Mouse (Mus musculus) ES-E14 (cell line): Measurements from ENCODE around the gene Midn. TPM values are rescaled to one million over a fixed set of nuclear protein-coding genes. Genes with fewer than 3 reads are reported as not detected.
A peak's percentile ranks its signal among the peaks of the same experiment; 100 is the strongest.

Experiments used
- DNase-seq: peaks from one replicate; pipeline ENCODE4 v3.0.0-alpha.2; 2013; ENCODE audit warnings: low read depth, low spot score
- H3K27ac ChIP-seq: 2 replicates; pipeline ENCODE4 v1.5.1; 2012; ENCODE audit warnings: low read depth, mild to moderate bottlenecking, low read length, moderate library complexity, mixed read lengths; ENCODE audit not compliant: poor library complexity, insufficient read depth, severe bottlenecking
- H3K36me3 ChIP-seq: 2 replicates; pipeline ENCODE4 v1.6.1; 2012; ENCODE audit warnings: mild to moderate bottlenecking, low read length, moderate library complexity, mixed read lengths; ENCODE audit not compliant: control insufficient read depth, poor library complexity, insufficient read depth, severe bottlenecking
- H3K4me1 ChIP-seq, 2 experiments: fragments of 150-350 bp in 1 of 2; sonication (generic) in 1 of 2; 2 replicates each; pipeline ENCODE4 v1.6.1; 2012; ENCODE audit warnings: low read length in 2 of 2, mild to moderate bottlenecking in 1 of 2, mixed read lengths in 1 of 2; ENCODE audit not compliant: control insufficient read depth in 2 of 2, insufficient read depth in 2 of 2, poor library complexity in 1 of 2
- H3K4me3 ChIP-seq, 2 experiments: fragments of 150-350 bp in 1 of 2; sonication (generic) in 1 of 2; 2 replicates each; pipeline ENCODE4 v1.5.1; 2012; ENCODE audit warnings: low read length in 2 of 2, low read depth in 1 of 2, mild to moderate bottlenecking in 1 of 2, mixed read lengths in 1 of 2; ENCODE audit not compliant: insufficient read depth in 1 of 2, poor library complexity in 1 of 2, severe bottlenecking in 1 of 2
- H3K9ac ChIP-seq: 2 replicates; pipeline ENCODE4 v1.6.1; 2012; ENCODE audit warnings: low read depth, mild to moderate bottlenecking, low read length, mixed read lengths; ENCODE audit not compliant: poor library complexity, insufficient read depth, severe bottlenecking
- H3K9me3 ChIP-seq: fragments of 150-350 bp; sonication (generic); 2 replicates; pipeline ENCODE4 v1.6.1; 2012; ENCODE audit warnings: low read depth, mild to moderate bottlenecking, low read length; ENCODE audit not compliant: control insufficient read depth, insufficient read depth
- CHD2 ChIP-seq: IDR thresholded peaks from 2 replicates; pipeline ENCODE4 v1.6.1; 2014; ENCODE audit warnings: mild to moderate bottlenecking, low read depth, low read length, inconsistent platforms
- HCFC1 ChIP-seq: IDR thresholded peaks from 2 replicates; pipeline ENCODE4 v1.6.1; 2012; ENCODE audit warnings: low read length, inconsistent platforms, borderline replicate concordance; ENCODE audit not compliant: insufficient read depth
- MAFK ChIP-seq: IDR thresholded peaks from 2 replicates; pipeline ENCODE4 v1.6.1; 2014; ENCODE audit warnings: mild to moderate bottlenecking, low read depth, low read length, inconsistent platforms; ENCODE audit not compliant: insufficient read depth
- ZC3H11A ChIP-seq: IDR thresholded peaks from 2 replicates; pipeline ENCODE4 v1.6.1; 2012; ENCODE audit warnings: low read depth, mild to moderate bottlenecking, inconsistent platforms, low read length, borderline replicate concordance
- ZNF384 ChIP-seq: IDR thresholded peaks from 2 replicates; pipeline ENCODE4 v1.6.1; 2012; ENCODE audit warnings: low read depth, low read length, inconsistent platforms
- in situ Hi-C, 2 experiments: fragments of 600-800 bp; cut with MboI; formaldehyde crosslinking; loops; one replicate each; pipeline ENCODE4 v1.15.1; 2025; ENCODE audit warnings: low sequenced_read_pairs in 2 of 2, inconsistent platforms in 1 of 2; ENCODE audit not compliant: unreplicated experiment in 2 of 2
- total RNA-seq: library from RNA; depleted of rRNA; stranded (reverse); fragments of 300-350 nt; gene quantifications from 2 replicates; pipeline ENCODE4 v1.2.3, GENCODE M21; 2012

Gene Midn
- total RNA-seq, 1 experiment, result 38.3 TPM

DNA sequence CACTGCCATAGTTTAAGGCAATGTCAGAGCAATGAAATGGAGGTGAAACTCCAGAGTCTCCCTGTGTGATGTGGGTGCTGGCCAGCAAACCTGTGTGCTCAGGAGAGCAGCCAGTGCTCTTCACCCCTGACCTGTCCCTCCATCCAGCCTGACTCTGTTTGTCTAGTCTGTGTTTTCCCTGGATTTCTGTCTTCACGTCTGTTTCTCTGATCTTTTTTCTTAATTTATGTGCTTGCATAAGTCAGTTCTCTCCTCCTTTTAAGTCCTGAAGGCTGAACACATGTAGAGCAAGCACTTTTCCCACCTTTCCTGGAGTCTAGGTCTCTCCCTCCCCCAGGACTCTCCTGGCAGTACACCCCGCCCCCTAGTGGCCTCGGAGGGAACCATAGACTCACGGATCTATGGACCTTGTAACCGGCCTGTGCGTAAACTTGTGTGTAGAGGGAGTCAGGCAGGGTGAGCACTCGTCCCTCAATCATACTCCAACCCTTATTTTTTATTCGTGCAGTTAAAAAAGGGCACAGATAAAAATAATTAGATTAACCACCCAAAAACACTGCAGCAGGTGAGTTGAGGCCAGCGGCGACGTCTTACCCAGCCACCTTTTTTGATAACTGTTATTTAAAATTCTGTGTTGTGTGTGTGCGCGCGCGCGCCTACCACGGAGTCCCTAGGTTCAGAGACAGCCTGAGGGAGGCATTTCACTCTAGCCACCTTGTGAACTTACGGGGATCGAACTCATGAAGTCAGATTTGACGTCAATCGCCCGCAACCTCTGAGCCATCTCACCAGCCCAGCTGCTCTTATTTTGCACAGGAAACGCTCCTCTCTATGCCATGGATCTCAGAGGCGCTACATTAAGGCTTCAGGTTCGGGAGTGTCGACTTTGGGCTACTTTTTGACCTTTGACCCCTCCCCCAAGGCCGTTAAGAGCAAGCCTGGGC, 33.5 kb upstream of the Midn start:
- in situ Hi-C loops, result loop anchor here in 1 of 2 experiments (25.0 kb wide), 1 partner anchor 127 kb away; the partner anchor contains the start of genes Abca7, Cnn2 and Tmem259
- Histone ChIP-seq H3K9me3 (no peaks in the 10 kb centered on the region), H3K27ac (peak overlapping the region; percentile 5; the same call in 1 of the 2 replicates), H3K9ac (peak overlapping the region; percentile 86), H3K36me3 (peaks cover 18% of the 10 kb centered on the region), H3K4me1 (peaks cover 2 to 12% of the 10 kb centered on the region in 2 experiments; a peak in 1 of 4 replicates), H3K4me3 (peak overlapping the region; percentile 82 to 90)
- TF ChIP-seq ZC3H11A (no peak; the same call in 1 of the 2 replicates), CHD2 (no peak), HCFC1 (peak; percentile 61; the same call in 1 of the 2 replicates), ZNF384 (no peak)
- DNase-seq, result peak; percentile 93

DNA sequence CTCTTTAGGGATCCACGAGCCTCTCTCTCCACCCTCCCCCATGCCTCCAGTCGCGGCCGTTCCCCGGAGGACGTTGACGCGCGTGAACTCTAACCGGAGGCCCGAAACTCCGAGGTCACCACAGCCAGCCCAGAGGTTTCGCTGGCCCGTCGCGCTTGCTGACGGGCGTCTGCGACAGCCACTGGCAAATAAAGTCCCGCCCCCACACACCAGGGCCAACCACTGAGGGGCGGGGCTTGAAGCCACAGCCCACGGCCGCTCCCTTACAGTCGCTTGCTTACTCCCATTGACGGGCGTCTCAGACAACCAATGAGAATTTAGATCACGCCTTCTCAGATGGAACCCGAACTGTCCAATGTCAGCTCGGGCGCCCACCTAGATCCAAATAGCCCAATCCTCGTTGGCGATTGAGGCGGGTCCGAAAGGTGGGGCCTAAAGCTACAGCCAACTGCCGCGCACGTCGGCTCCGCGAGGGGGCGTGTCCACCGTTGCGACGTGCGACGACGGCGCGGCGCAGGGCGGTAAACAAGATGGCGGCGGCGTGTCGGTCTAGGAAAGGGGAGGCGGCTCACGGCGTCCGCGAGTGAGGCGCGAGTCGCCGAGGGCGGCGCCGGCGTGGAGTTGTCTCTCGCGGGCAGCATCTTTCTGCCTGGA, 32.7 kb upstream of the Midn start, which contains the start of gene Stk11:
Stk11 (plus strand) TSS at position 514 of the 654 bp plus-strand sequence.
- peak within 1 kb of the TSS; percentile 93 to 97 for H3K4me3 ChIP-seq
- in situ Hi-C loops, result loop anchor here in 1 of 2 experiments (25.0 kb wide), 1 partner anchor 128 kb away; the partner anchor contains the start of genes Abca7, Cnn2 and Tmem259
- peaks cover 2 to 10% of the 10 kb centered on the region in 2 experiments; a peak in 1 of 4 replicates for H3K4me1 ChIP-seq
- no peak for TF ChIP-seq ZC3H11A
- no peak for TF ChIP-seq ZNF384
- TF ChIP-seq CHD2, result peak; percentile 85
- 0 out of 2 replicates have a peak, but pooled peaks have one; percentile 11 for TF ChIP-seq HCFC1
- TF ChIP-seq MAFK, result no peak
- peak; percentile 100 for DNase-seq
- peak within 1 kb of the TSS; percentile 95 for H3K9ac ChIP-seq
- H3K27ac ChIP-seq, result peak within 1 kb of the TSS; percentile 61
- H3K36me3 ChIP-seq, result peaks cover 25% of the 10 kb centered on the region
- H3K9me3 ChIP-seq, result no peaks in the 10 kb centered on the region

DNA sequence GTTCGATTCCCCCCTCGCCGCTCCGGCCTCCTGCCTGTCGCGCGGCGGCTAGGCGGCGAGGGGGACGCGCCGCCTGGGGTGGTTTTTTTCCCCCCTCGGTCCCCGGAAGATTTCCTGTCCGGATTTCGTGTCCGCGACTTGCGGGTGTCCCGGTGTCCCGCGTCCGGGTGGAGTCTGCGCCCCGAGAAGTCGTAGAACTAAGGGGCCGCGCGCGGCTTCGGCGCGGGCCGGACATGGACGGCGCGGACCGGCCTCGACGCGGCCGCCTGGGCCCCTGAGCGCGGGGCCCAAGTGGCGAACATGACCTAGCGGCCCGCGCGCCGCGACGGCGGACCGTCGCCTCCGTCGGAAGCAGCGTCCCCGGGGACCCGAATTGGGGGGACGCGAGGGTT, 32.1 kb upstream of the Midn start:
- Histone ChIP-seq H3K36me3 (peaks cover 30% of the 10 kb centered on the region), H3K4me1 (peaks cover 2 to 10% of the 10 kb centered on the region in 2 experiments; a peak in 1 of 4 replicates), H3K27ac (peak overlapping the region; percentile 61), H3K4me3 (peak overlapping the region; percentile 93 to 97), H3K9me3 (no peaks in the 10 kb centered on the region), H3K9ac (peak overlapping the region; percentile 95)
- no peak for DNase-seq
- no peak for TF ChIP-seq ZNF384
- no peak for TF ChIP-seq ZC3H11A
- TF ChIP-seq HCFC1, result no peak
- TF ChIP-seq MAFK, result no peak
- TF ChIP-seq CHD2, result no peak
- in situ Hi-C loops, result loop anchor here in 1 of 2 experiments (25.0 kb wide), 1 partner anchor 129 kb away; the partner anchor contains the start of genes Abca7, Cnn2 and Tmem259

DNA sequence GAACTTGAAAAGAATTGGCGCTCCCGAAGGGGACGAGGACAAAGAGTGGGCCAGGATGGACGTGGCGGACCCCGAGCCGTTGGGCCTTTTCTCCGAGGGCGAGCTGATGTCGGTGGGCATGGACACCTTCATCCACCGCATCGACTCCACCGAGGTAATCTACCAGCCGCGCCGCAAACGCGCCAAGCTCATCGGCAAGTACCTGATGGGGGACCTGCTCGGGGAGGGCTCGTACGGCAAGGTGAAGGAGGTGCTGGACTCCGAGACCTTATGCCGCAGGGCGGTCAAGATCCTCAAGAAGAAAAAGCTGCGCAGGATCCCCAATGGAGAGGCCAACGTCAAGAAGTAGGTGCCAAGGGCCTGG, 31.5 kb upstream of the Midn start:
- in situ Hi-C loops, result loop anchor here in 1 of 2 experiments (25.0 kb wide), 1 partner anchor 129 kb away; the partner anchor contains the start of genes Abca7, Cnn2 and Tmem259
- Histone ChIP-seq H3K9ac (peak overlapping the region; percentile 95), H3K4me3 (peak overlapping the region; percentile 93 to 97), H3K27ac (no peak overlapping the region), H3K4me1 (peaks cover 2 to 11% of the 10 kb centered on the region in 2 experiments; a peak in 1 of 4 replicates), H3K9me3 (no peaks in the 10 kb centered on the region), H3K36me3 (peaks cover 31% of the 10 kb centered on the region)
- TF ChIP-seq ZC3H11A, result no peak
- no peak for TF ChIP-seq ZNF384
- no peak for TF ChIP-seq CHD2
- no peak for TF ChIP-seq MAFK
- no peak for TF ChIP-seq HCFC1
- no peak for DNase-seq
